Mouse (Mus musculus) forebrain, embryonic 14.5 days (tissue): ENCODE data around the gene Tmem178b. TPM values are rescaled to one million over a fixed set of nuclear protein-coding genes. Genes with fewer than 3 reads are reported as not detected.
A peak's percentile ranks its signal among the peaks of the same experiment; 100 is the strongest.

Experiments
- ATAC-seq: fragments of 200-750 bp; cut with Nextera tagmentation; 2 replicates; pipeline ENCODE4 v1.8.0; 2017; ENCODE audit warnings: mild to moderate bottlenecking, moderate library complexity
- DNase-seq: peaks from one replicate; pipeline ENCODE4 v3.0.0-alpha.2; 2015; ENCODE audit warnings: low spot score
- H3K27ac ChIP-seq: fragments of 300-500 bp; sonication (generic); 2 replicates; pipeline ENCODE4 v1.5.1; 2014; ENCODE audit warnings: low read depth, mild to moderate bottlenecking, control low read depth, low read length, moderate library complexity
- H3K27me3 ChIP-seq: fragments of 300-500 bp; sonication (generic); replicated peaks from 2 replicates; pipeline ENCODE4 v1.6.1; 2014; ENCODE audit warnings: low read length, control low read depth, mixed read lengths; ENCODE audit not compliant: control insufficient read depth, insufficient read depth
- H3K36me3 ChIP-seq: fragments of 300-500 bp; sonication (generic); 2 replicates; pipeline ENCODE4 v1.6.1; 2014; ENCODE audit warnings: low read length, control low read depth; ENCODE audit not compliant: control insufficient read depth, insufficient read depth
- H3K4me1 ChIP-seq: fragments of 300-500 bp; sonication (generic); 2 replicates; pipeline ENCODE4 v1.6.1; 2014; ENCODE audit warnings: antibody characterized with exemption, low read length, control low read depth; ENCODE audit not compliant: control insufficient read depth, insufficient read depth
- H3K4me2 ChIP-seq: fragments of 300-500 bp; sonication (generic); 2 replicates; pipeline ENCODE4 v1.6.1; 2014; ENCODE audit warnings: mild to moderate bottlenecking, control low read depth, low read length
- H3K4me3 ChIP-seq: fragments of 300-500 bp; sonication (generic); 2 replicates; pipeline ENCODE4 v1.5.1; 2014; ENCODE audit warnings: low read depth, low read length, control low read depth
- H3K9ac ChIP-seq: fragments of 300-500 bp; sonication (generic); 2 replicates; pipeline ENCODE4 v1.6.1; 2014; ENCODE audit warnings: mild to moderate bottlenecking, low read length, control low read depth, moderate library complexity
- H3K9me3 ChIP-seq: fragments of 300-500 bp; sonication (generic); replicated peaks from 2 replicates; pipeline ENCODE4 v1.6.1; 2016; ENCODE audit warnings: low read length, control low read depth, mixed read lengths; ENCODE audit not compliant: control insufficient read depth
- WGBS: fragments of 180-500 bp; shearing (Covaris S2); extraction: QIAGEN DNeasy Blood & Tissue Kit; methylation state at CpG from one replicate; pipeline ENCODE4 v1.1.7; 2014; 5-methylcytosine and 5-hydroxymethylcytosine counted together
- polyA plus RNA-seq: library from polyadenylated mRNA; unstranded; fragments of >200 nt; fragmentation: Nextera tagmentation; extraction: Ambion mirVana; gene quantifications from 2 replicates; pipeline ENCODE4 v1.2.1, GENCODE M21; 2014

Tmem178b gene
- polyA plus RNA-seq, 1 experiment from 2014 or later, result 18.5 TPM

DNA sequence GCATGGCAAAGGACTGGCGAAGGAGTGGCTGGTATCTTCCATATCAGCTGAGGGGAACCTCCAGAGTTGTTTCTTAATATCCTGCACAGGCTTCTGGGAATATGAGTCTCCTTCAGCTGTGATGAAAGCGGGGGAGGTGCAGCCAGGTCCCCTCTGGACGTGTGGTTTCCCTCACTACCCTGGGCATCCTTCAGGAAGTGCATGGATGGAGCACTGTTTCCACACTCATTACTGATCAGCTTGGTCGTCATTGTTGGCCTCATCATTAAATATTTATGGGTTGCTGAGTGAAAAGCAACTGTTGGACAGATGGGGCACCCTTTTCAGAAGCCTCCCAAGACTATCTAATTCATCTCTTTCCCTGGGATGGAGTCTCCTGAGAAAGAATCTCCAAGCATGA, 146.3 kb downstream of the Tmem178b start:
- WGBS, result 33% methylated on average over 4 of the region's 4 CpGs
- no peak overlapping the region; the same call in 1 of the 2 replicates for H3K27ac ChIP-seq
- no peaks in the 10 kb centered on the region for H3K36me3 ChIP-seq
- DNase-seq (peak; percentile 35), ATAC-seq (no peak)
- no peak overlapping the region for H3K9ac ChIP-seq
- no peaks in the 10 kb centered on the region for H3K9me3 ChIP-seq
- H3K4me1 ChIP-seq, result peaks cover 32% of the 10 kb centered on the region
- H3K4me2 ChIP-seq, result no peak overlapping the region
- no peak overlapping the region for H3K4me3 ChIP-seq
- H3K27me3 ChIP-seq, result no peaks in the 10 kb centered on the region

GRCm38 (mm10) chr6:40023592-40024335, 150.7 kb downstream of the Tmem178b start:
- H3K4me2 ChIP-seq, result no peak overlapping the region
- no peaks in the 10 kb centered on the region for H3K9me3 ChIP-seq
- peaks cover 23% of the 10 kb centered on the region for H3K4me1 ChIP-seq
- ATAC-seq (peak; percentile 93), DNase-seq (peak; percentile 96)
- H3K27me3 ChIP-seq, result no peaks in the 10 kb centered on the region
- H3K36me3 ChIP-seq, result no peaks in the 10 kb centered on the region
- 38% methylated on average over 4 of the region's 4 CpGs for WGBS
- peak overlapping the region; percentile 85 for H3K27ac ChIP-seq
- no peak overlapping the region for H3K9ac ChIP-seq
- no peak overlapping the region for H3K4me3 ChIP-seq

- Histone ChIP-seq H3K27ac (peak overlapping the region; percentile 85), H3K4me2 (no peak overlapping the region), H3K27me3 (no peaks in the 10 kb centered on the region), H3K4me1 (peaks cover 19% of the 10 kb centered on the region), H3K4me3 (no peak overlapping the region), H3K36me3 (no peaks in the 10 kb centered on the region), H3K9me3 (no peaks in the 10 kb centered on the region), H3K9ac (no peak overlapping the region)
- 40% methylated on average over 5 of the region's 5 CpGs for WGBS
- peak; percentile 33 for ATAC-seq
- no peak for DNase-seq
Measured at GRCm38 (mm10) chr6:40024336-40024934, 151.4 kb downstream of the Tmem178b start.

GRCm38 (mm10) chr6:40032901-40033300, 159.8 kb downstream of the Tmem178b start:
- Histone ChIP-seq H3K9me3 (no peaks in the 10 kb centered on the region), H3K27me3 (no peaks in the 10 kb centered on the region), H3K4me2 (no peak overlapping the region), H3K9ac (no peak overlapping the region), H3K4me1 (no peaks in the 10 kb centered on the region), H3K4me3 (no peak overlapping the region), H3K27ac (no peak overlapping the region), H3K36me3 (no peaks in the 10 kb centered on the region)
- ATAC-seq (no peak), DNase-seq (no peak)

GRCm38 (mm10) chr6:40033935-40034334, 160.9 kb downstream of the Tmem178b start:
- no peaks in the 10 kb centered on the region for H3K9me3 ChIP-seq
- DNase-seq, result no peak
- no peak overlapping the region for H3K4me3 ChIP-seq
- H3K4me1 ChIP-seq, result no peaks in the 10 kb centered on the region
- WGBS, result 96% methylated on average over 3 of the region's 3 CpGs
- no peak for ATAC-seq
- H3K4me2 ChIP-seq, result no peak overlapping the region
- H3K27me3 ChIP-seq, result no peaks in the 10 kb centered on the region
- no peak overlapping the region for H3K9ac ChIP-seq
- no peaks in the 10 kb centered on the region for H3K36me3 ChIP-seq
- H3K27ac ChIP-seq, result no peak overlapping the region

DNA sequence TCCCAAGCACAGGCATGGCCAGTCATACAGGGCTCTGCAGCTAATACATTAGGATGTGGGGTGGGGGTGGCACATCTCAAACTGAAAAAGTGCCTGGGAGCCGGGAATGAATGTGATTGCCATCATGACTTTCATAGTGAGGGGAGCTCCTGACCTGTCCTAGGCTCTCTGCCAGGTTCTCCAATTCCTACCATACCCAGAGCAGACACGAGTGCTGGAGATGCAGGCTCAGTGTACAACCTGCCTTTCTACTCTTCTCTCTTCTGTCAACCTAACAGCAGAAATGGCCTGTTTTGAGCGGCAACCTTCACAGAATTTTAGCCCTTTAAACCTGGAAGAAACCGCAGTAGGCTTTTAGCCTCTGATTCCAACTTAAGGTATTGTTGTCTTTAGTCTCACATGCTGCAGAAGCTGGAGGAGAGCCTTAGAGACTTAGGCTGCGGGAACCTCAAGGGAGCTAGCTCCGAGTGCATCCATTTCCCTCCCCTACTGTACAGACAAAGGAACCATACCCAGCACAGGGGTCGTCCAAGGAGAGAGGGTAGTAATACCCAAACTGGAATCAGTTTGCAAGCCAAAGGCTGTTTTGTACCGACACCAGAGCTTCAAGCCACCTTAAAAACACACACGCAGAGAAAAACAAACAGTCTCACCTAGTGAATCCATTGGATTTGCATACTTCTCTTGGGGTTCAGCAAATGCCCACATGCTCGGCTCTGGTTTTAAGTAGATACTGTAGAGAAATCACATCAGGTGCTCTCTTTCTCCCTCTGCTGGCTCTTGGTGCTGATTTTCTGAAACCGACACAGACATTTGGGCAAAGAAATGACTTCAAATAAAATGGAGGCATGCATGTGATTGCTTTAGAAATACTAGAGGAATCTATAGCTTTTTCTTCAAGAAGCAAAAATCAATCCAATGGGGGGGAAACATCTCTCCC, 176.2 kb downstream of the Tmem178b start:
- Histone ChIP-seq H3K4me2 (peak overlapping the region; percentile 30), H3K9ac (peak overlapping the region; percentile 37; the same call in 1 of the 2 replicates), H3K4me3 (no peak overlapping the region)

DNA sequence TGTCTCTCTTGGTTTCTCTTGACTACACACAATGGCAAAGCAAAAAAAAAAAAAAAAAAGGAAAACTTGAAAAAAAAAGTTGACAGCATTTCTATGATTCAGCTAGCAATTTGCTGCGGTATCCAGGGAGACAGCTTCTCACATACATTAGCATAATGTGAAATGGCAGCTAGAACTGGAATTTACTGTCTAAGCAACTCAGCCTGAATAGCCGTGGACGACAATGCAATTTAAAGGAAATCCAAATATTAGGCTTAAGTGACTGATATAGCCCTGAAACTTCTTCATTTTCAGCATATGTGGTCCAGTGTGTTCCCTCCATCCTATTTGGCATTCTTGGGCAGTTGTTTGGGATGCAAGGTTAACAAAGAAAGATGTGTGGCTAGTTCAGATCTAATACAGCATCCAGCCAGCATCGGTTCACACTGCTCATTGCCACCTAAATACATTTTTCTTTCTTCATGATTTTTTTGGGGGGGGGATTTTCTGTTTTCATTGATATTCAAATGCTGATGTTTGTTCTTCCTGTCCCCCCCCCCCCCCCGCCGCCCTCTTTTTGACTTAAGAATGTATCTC, 176.9 kb downstream of the Tmem178b start:
- no peak overlapping the region for H3K4me2 ChIP-seq
- H3K9me3 ChIP-seq, result no peaks in the 10 kb centered on the region
- no peaks in the 10 kb centered on the region for H3K36me3 ChIP-seq
- H3K9ac ChIP-seq, result no peak overlapping the region
- 61% methylated on average over 5 of the region's 6 CpGs for WGBS
- H3K4me3 ChIP-seq, result no peak overlapping the region
- ATAC-seq (peak; percentile 73), DNase-seq (peak; percentile 81)
- H3K4me1 ChIP-seq, result peaks cover 11% of the 10 kb centered on the region
- H3K27me3 ChIP-seq, result no peaks in the 10 kb centered on the region
- peak overlapping the region; percentile 74 for H3K27ac ChIP-seq

More for the DNA sequence above, 176.2 kb downstream of the Tmem178b start:
- peaks cover 11% of the 10 kb centered on the region for H3K4me1 ChIP-seq
- peak overlapping the region; percentile 74 for H3K27ac ChIP-seq
- 42% methylated on average over 11 of the region's 11 CpGs for WGBS
- no peaks in the 10 kb centered on the region for H3K9me3 ChIP-seq
- DNase-seq (peak; percentile 90), ATAC-seq (peak; percentile 84)
- H3K36me3 ChIP-seq, result no peaks in the 10 kb centered on the region
- H3K27me3 ChIP-seq, result no peaks in the 10 kb centered on the region

DNA sequence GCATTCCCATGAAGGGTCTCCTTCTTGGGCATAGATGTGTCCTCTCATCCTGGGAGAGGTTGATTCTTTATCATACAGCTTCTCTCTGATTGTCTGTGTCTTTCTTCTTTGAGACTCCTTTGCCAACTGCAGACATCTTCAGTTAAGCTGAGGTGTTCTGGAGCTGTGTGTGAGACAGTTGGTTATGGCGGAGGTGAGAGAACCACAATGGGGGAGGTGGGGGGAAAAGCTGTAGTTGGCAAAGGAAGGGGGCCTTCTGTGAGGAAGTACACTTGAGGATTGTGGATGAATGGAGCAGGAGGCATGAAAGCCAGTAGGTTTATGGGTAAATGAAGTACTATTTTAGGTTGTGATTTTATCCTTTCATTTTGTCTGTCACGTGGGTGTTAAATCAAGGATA, 178.6 kb downstream of the Tmem178b start:
- Histone ChIP-seq H3K27me3 (no peaks in the 10 kb centered on the region), H3K36me3 (no peaks in the 10 kb centered on the region), H3K9me3 (no peaks in the 10 kb centered on the region), H3K4me3 (no peak overlapping the region), H3K9ac (no peak overlapping the region), H3K4me1 (peaks cover 11% of the 10 kb centered on the region), H3K27ac (no peak overlapping the region), H3K4me2 (no peak overlapping the region)
- DNase-seq, result no peak
- WGBS, result 79% methylated on average over 2 of the region's 2 CpGs
- no peak for ATAC-seq
